Mouse (Mus musculus) lung, postnatal 0 days (tissue): ENCODE measurements at regions not wholly inside any gene's neighbourhood (a gene's known extent, or its start where the extent isn't known, plus 50 kb on each side); places are given as distances from the start of the nearest gene placed in this dataset.

Source experiments
- CTCF ChIP-seq: IDR thresholded peaks from 2 replicates; pipeline ENCODE4 v1.5.1; 2016; ENCODE audit warnings: antibody characterized with exemption, mild to moderate bottlenecking
- EP300 ChIP-seq: IDR thresholded peaks from 2 replicates; pipeline ENCODE4 v1.6.1; 2016; ENCODE audit warnings: antibody characterized with exemption, mild to moderate bottlenecking, control low read depth

DNA sequence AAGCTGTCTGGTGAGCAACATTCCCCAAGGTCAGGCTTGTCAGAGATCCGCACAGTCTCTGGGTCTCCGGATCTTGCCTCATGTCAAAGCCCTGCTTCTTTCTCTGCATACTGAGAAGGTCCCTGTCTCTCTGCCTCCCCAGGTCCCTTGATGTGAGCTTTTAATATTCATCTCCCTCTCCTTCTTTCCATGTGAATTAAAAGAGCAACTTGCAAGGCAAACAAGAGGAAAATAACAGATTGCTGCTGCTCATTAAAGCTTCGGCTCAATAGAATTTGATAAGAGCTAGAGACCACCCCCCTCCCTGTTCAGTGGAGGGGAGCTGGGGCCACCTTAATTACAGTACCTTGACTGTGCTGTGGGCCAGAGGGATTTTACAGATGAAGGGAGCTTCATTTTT lies 54.6 kb upstream of the Kcna3 start:
- TF ChIP-seq CTCF (no peak), EP300 (no peak)
